Mouse (Mus musculus) kidney, embryonic 16.5 days (tissue): ENCODE results near the gene Slc9a1. TPM values are rescaled to one million over a fixed set of nuclear protein-coding genes. Genes with fewer than 3 reads are reported as not detected.

ENCODE experiments used
- ATAC-seq: fragments of 200-750 bp; cut with Nextera tagmentation; 2 replicates; pipeline ENCODE4 v1.8.0; 2017; ENCODE audit warnings: moderate TSS enrichment; ENCODE audit not compliant: low FRiP score, low TSS enrichment
- H3K27ac ChIP-seq: fragments of 300-500 bp; sonication (generic); 2 replicates; pipeline ENCODE4 v1.5.1; 2014; ENCODE audit warnings: low read length
- H3K27me3 ChIP-seq: fragments of 300-500 bp; sonication (generic); 2 replicates; pipeline ENCODE4 v1.6.1; 2014; ENCODE audit warnings: low read length, control low read depth, mixed read lengths; ENCODE audit not compliant: insufficient read depth
- H3K36me3 ChIP-seq: fragments of 300-500 bp; sonication (generic); 2 replicates; pipeline ENCODE4 v1.6.1; 2014; ENCODE audit warnings: low read length, control low read depth, mixed read lengths; ENCODE audit not compliant: insufficient read depth
- H3K4me1 ChIP-seq: fragments of 300-500 bp; sonication (generic); 2 replicates; pipeline ENCODE4 v1.6.1; 2014; ENCODE audit warnings: low read length, control low read depth, mixed read lengths; ENCODE audit not compliant: insufficient read depth
- H3K4me2 ChIP-seq: fragments of 300-500 bp; sonication (generic); replicated peaks from 2 replicates; pipeline ENCODE4 v1.6.1; 2014; ENCODE audit warnings: low read depth, low read length
- H3K4me3 ChIP-seq: fragments of 300-500 bp; sonication (generic); 2 replicates; pipeline ENCODE4 v1.5.1; 2014; ENCODE audit warnings: mild to moderate bottlenecking, low read length
- H3K9ac ChIP-seq: fragments of 300-500 bp; sonication (generic); replicated peaks from 2 replicates; pipeline ENCODE4 v1.6.1; 2014; ENCODE audit warnings: low read length
- H3K9me3 ChIP-seq: fragments of 300-500 bp; sonication (generic); 2 replicates; pipeline ENCODE4 v1.6.1; 2016; ENCODE audit warnings: low read length, control low read depth
- WGBS: fragments of 180-500 bp; shearing (Covaris S2); extraction: QIAGEN DNeasy Blood & Tissue Kit; methylation state at CpG from one replicate; pipeline ENCODE4 v1.1.7; 2014; 5-methylcytosine and 5-hydroxymethylcytosine counted together
- polyA plus RNA-seq: library from polyadenylated mRNA; unstranded; fragments of >200 nt; fragmentation: Nextera tagmentation; extraction: Ambion mirVana; gene quantifications from 2 replicates; pipeline ENCODE4 v1.2.1, GENCODE M21; 2015

Slc9a1 gene
- polyA plus RNA-seq, 1 experiment from 2014 or later: 9.5 TPM

- ATAC-seq: no peak
- no peak overlapping the region for H3K4me2 ChIP-seq
- H3K27ac ChIP-seq: no peak overlapping the region
- 0 out of 2 replicates have a peak, but pooled peaks cover 9% of the 10 kb centered on the region for H3K4me1 ChIP-seq
- WGBS: 89% methylated on average over 5 of the region's 5 CpGs
- no peak overlapping the region for H3K9ac ChIP-seq
- no peaks in the 10 kb centered on the region for H3K27me3 ChIP-seq
- H3K9me3 ChIP-seq: no peaks in the 10 kb centered on the region
- no peak overlapping the region for H3K4me3 ChIP-seq
- H3K36me3 ChIP-seq: no peaks in the 10 kb centered on the region
Measured at GRCm38 (mm10) chr4:133445727-133446126, 76.2 kb downstream of the Slc9a1 start.

- Histone ChIP-seq H3K4me2 (no peak overlapping the region), H3K36me3 (no peaks in the 10 kb centered on the region), H3K27ac (no peak overlapping the region), H3K9me3 (no peaks in the 10 kb centered on the region), H3K4me3 (no peak overlapping the region), H3K27me3 (no peaks in the 10 kb centered on the region), H3K9ac (no peak overlapping the region), H3K4me1 (0 out of 2 replicates have a peak, but pooled peaks cover 9% of the 10 kb centered on the region)
- ATAC-seq: no peak
- 61% methylated on average over 5 of the region's 5 CpGs for WGBS
Measured at GRCm38 (mm10) chr4:133447366-133447765, 77.9 kb downstream of the Slc9a1 start.

DNA sequence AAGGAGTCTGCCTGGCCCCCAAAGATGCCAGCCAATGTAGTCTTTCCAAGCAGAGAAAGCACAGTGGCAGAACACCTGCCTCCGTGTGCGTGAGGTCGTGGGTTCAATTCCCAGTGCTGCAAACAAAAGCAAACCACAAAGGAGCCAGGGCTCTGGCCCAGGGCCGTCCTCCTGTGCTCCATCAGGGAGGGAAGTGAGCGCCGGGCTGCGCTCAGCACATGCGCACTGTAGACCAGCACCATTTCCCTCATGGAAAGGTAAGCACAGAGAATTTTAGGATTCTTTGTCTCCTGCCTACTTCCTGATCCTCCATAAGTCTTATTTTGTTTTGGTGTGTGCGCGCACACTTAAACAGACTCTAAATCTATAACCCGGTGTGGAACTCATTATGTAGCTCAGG lies 78.5 kb downstream of the Slc9a1 start:
- no peak for ATAC-seq
- H3K27ac ChIP-seq: no peak overlapping the region

DNA sequence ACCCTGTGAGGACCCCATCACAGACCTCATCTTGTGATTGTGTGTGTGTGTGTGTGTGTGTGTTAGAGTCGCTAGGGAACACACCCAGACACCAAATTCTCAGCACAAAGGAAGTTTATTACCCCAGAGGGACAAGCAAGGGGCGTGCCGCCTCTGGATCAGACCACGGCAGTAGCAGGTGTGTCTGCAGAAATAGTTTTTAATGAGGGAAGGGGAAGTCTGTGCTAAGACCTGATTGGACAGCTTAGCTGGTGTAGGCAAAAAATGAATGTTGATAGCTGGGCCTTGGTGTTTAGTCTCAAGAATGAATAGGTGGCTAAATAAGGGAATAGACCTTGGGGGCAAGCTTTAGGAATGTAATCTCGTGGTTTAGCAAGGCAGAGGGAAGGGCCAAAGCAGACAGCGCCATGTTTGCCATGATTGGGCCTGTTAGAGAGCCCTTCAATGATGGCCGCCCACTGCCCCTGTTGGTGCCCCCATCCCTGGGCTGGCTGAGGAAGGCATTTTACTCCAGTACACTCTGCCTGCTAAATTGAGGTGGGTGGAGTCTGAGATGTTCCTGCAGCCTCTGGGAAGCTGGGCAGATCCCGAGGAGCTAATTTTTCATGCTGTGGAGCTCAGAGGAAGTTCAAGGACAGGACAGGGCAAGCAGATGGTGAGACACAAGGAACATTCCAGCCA lies 79.3 kb downstream of the Slc9a1 start:
- Histone ChIP-seq H3K4me3 (no peak overlapping the region), H3K9me3 (no peaks in the 10 kb centered on the region), H3K36me3 (no peaks in the 10 kb centered on the region), H3K4me2 (no peak overlapping the region), H3K9ac (no peak overlapping the region), H3K27me3 (no peaks in the 10 kb centered on the region), H3K4me1 (0 out of 2 replicates have a peak, but pooled peaks cover 9% of the 10 kb centered on the region), H3K27ac (no peak overlapping the region)
- no peak for ATAC-seq
- whole genome bisulfite sequencing: 60% methylated on average over 8 of the region's 8 CpGs

More for the DNA sequence above, 78.5 kb downstream of the Slc9a1 start:
- Histone ChIP-seq H3K9ac (no peak overlapping the region), H3K9me3 (no peaks in the 10 kb centered on the region), H3K36me3 (no peaks in the 10 kb centered on the region), H3K4me3 (no peak overlapping the region), H3K27me3 (no peaks in the 10 kb centered on the region), H3K4me2 (no peak overlapping the region), H3K4me1 (0 out of 2 replicates have a peak, but pooled peaks cover 9% of the 10 kb centered on the region)
- 84% methylated on average over 11 of the region's 11 CpGs for WGBS

GRCm38 (mm10) chr4:133449726-133450125 lies 80.2 kb downstream of the Slc9a1 start:
- Histone ChIP-seq H3K4me2 (0 out of 2 replicates have a peak overlapping the region, but pooled peaks have one; percentile 10), H3K27me3 (no peaks in the 10 kb centered on the region), H3K4me1 (0 out of 2 replicates have a peak, but pooled peaks cover 9% of the 10 kb centered on the region), H3K4me3 (no peak overlapping the region), H3K9me3 (no peaks in the 10 kb centered on the region), H3K36me3 (no peaks in the 10 kb centered on the region), H3K9ac (no peak overlapping the region), H3K27ac (no peak overlapping the region)
- no peak for ATAC-seq
- WGBS: 14% methylated on average over 13 of the region's 13 CpGs

- WGBS: 12% methylated on average over 10 of the region's 10 CpGs
- no peak overlapping the region for H3K27ac ChIP-seq
- H3K4me1 ChIP-seq: 0 out of 2 replicates have a peak, but pooled peaks cover 9% of the 10 kb centered on the region
- H3K9me3 ChIP-seq: no peaks in the 10 kb centered on the region
- H3K4me3 ChIP-seq: no peak overlapping the region
- H3K27me3 ChIP-seq: no peaks in the 10 kb centered on the region
- no peak overlapping the region for H3K9ac ChIP-seq
- H3K36me3 ChIP-seq: no peaks in the 10 kb centered on the region
- ATAC-seq: no peak
- H3K4me2 ChIP-seq: no peak overlapping the region
Measured at GRCm38 (mm10) chr4:133451536-133451935, 82.0 kb downstream of the Slc9a1 start.

DNA sequence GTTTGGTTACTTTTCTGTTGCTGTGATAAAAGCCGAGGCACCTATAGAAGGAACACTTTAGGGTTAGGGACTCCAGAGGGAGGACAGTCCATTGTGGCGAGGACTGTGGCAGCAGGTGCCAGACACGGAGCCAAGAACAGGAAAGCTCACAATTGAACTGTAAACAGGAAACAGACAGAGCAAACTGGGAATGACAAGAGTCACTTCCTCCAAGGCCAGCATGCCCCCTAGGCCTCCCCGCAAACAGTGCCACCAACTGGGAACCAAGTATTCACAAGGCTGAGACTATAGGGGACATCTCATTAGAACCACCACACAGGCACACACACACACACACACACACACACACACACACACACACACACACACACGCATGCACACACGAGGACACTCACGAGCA lies 82.9 kb downstream of the Slc9a1 start:
- Histone ChIP-seq H3K9ac (no peak overlapping the region), H3K27ac (no peak overlapping the region), H3K4me3 (no peak overlapping the region), H3K9me3 (no peaks in the 10 kb centered on the region), H3K36me3 (no peaks in the 10 kb centered on the region), H3K4me1 (0 out of 2 replicates have a peak, but pooled peaks cover 9% of the 10 kb centered on the region), H3K27me3 (no peaks in the 10 kb centered on the region), H3K4me2 (no peak overlapping the region)
- 71% methylated on average over 7 of the region's 7 CpGs for WGBS
- no peak for ATAC-seq

GRCm38 (mm10) chr4:133458044-133458443 lies 88.5 kb downstream of the Slc9a1 start:
- Histone ChIP-seq H3K36me3 (no peaks in the 10 kb centered on the region), H3K4me2 (no peak overlapping the region), H3K9me3 (no peaks in the 10 kb centered on the region), H3K4me1 (peaks cover 2% of the 10 kb centered on the region; the same call in 1 of the 2 replicates), H3K27ac (no peak overlapping the region), H3K27me3 (no peaks in the 10 kb centered on the region), H3K9ac (no peak overlapping the region), H3K4me3 (no peak overlapping the region)
- no peak for ATAC-seq
- 65% methylated on average over 3 of the region's 3 CpGs for WGBS

GRCm38 (mm10) chr4:133460006-133460405 lies 90.5 kb downstream of the Slc9a1 start:
- Histone ChIP-seq H3K9ac (no peak overlapping the region), H3K4me1 (peaks cover 3% of the 10 kb centered on the region; the same call in 1 of the 2 replicates), H3K4me2 (no peak overlapping the region), H3K9me3 (no peaks in the 10 kb centered on the region), H3K36me3 (no peaks in the 10 kb centered on the region), H3K27ac (no peak overlapping the region), H3K27me3 (no peaks in the 10 kb centered on the region), H3K4me3 (no peak overlapping the region)
- ATAC-seq: no peak
- WGBS: 88% methylated on average over 1 of the region's 1 CpGs

- no peak for ATAC-seq
- WGBS: 21% methylated on average over 5 of the region's 5 CpGs
- H3K4me2 ChIP-seq: no peak overlapping the region
- no peak overlapping the region for H3K9ac ChIP-seq
- no peak overlapping the region for H3K4me3 ChIP-seq
- H3K36me3 ChIP-seq: no peaks in the 10 kb centered on the region
- no peak overlapping the region for H3K27ac ChIP-seq
- H3K4me1 ChIP-seq: peaks cover 3% of the 10 kb centered on the region; the same call in 1 of the 2 replicates
- no peaks in the 10 kb centered on the region for H3K27me3 ChIP-seq
- no peaks in the 10 kb centered on the region for H3K9me3 ChIP-seq
Measured at GRCm38 (mm10) chr4:133460796-133461325, 91.4 kb downstream of the Slc9a1 start.
